ENCODE assay signal across 15 mouse cellular contexts in the genomic region with DNA sequence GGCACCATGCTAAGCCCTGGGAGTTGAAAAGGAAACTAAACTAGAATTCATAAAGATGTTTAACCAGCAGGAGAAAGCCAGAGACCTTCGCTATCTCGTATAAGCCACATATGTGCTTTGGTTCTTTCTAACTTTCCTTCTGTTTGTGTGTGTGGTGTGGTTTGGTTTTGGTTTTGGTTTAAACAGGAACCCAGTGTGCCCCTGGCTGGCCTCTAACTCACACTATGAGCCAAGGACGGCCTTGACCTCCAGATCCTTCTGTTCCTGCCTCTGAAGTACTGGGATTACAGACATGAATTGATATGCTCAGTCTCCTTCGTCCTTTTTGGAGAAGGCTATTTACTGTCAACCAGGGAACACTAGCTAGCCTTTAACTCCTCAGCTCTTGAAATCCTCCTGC. TPM values are rescaled to one million over a fixed set of nuclear protein-coding genes. Genes with fewer than 3 reads are reported as not detected.
DNase-seq lines count a peak whose midpoint lies in the region; TF ChIP-seq lines count a peak whose summit lies in the region.
"Had no signal": no experiment of that assay in that cellular context is flagged by ENCODE, and none has a peak within 500 bp of the region (broad histone marks: within the 10 kb centered on the region; RNA-seq: fewer than 3 reads in every experiment).

No protein-coding gene starts in this region.

- WGBS in lung, adult 2 months, result 44% methylated on average over 4 of the region's 4 CpGs

- H3K4me3 ChIP-seq in lung, adult 2 months (replicated peaks; ENCODE audit: extremely low read depth, low read depth, low read length), result no peak overlapping the region
- H3K4me3 ChIP-seq: kidney, embryonic 15.5 days; midbrain, embryonic 12.5 days; neural tube, embryonic 12.5 days; stomach, embryonic 15.5 days had no signal

- peaks cover 19% of the 10 kb centered on the region for H3K4me1 ChIP-seq in lung, adult 2 months (ENCODE audit: control insufficient read depth, insufficient read depth, low read length)
- H3K4me1 ChIP-seq: kidney, embryonic 15.5 days; midbrain, embryonic 12.5 days; neural tube, embryonic 12.5 days had no signal

- no peak for TF ChIP-seq CTCF in lung, adult 2 months (IDR thresholded peaks at IDR 0.05; ENCODE audit: insufficient read depth, low read length)

- peak; percentile 22 for DNase-seq in testis, postnatal 14 days (ENCODE audit: low spot score)
- no peak for DNase-seq in testis, postnatal 10 days (ENCODE audit: low spot score)
- DNase-seq in adrenal gland, postnatal 10 days, result peak; percentile 40
- DNase-seq in induced T-regulatory cell, adult 2 months (ENCODE audit: low read depth), result peak; percentile 28
- no peak for DNase-seq in thymus, postnatal 4 days
- DNase-seq in lung, adult 2 months, result no peak
- no peak for DNase-seq in urinary bladder, postnatal 14 days (ENCODE audit: low spot score)
- DNase-seq: cerebellum, adult 18-20 months; layer of hippocampus, adult 9-11 months; left cerebral cortex, postnatal 4 days; lung, embryonic 14.5 days had no signal

- no peak for TF ChIP-seq POLR2A in lung, adult 2 months (IDR thresholded peaks at IDR 0.05; ENCODE audit: borderline replicate concordance, extremely low read depth, low read depth, low read length)

RNA-seq across cellular contexts. Expression of a gene that starts 29.9 kb away (rescaled TPM):
- 1 to 10 TPM; 1.1 to 2.0 TPM for total RNA-seq in adrenal gland, postnatal 10 days (2021)
- 5.9 and 6.7 TPM in 2 replicates for polyA plus RNA-seq in lung, adult 2 months (2012; rRNA removed)

Comparison
In these comparisons a context has a peak if more than half of its experiments do, and no peak if none do; other contexts are left out.
1. DNase-seq: peak in testis, postnatal 14 days (single experiment), adrenal gland, postnatal 10 days (single experiment) and induced T-regulatory cell, adult 2 months (single experiment); none in testis, postnatal 10 days (single experiment), thymus, postnatal 4 days (single experiment), lung, adult 2 months (single experiment) and urinary bladder, postnatal 14 days (single experiment).